ENCODE assay signal across 16 mouse cellular contexts in the genomic region with DNA sequence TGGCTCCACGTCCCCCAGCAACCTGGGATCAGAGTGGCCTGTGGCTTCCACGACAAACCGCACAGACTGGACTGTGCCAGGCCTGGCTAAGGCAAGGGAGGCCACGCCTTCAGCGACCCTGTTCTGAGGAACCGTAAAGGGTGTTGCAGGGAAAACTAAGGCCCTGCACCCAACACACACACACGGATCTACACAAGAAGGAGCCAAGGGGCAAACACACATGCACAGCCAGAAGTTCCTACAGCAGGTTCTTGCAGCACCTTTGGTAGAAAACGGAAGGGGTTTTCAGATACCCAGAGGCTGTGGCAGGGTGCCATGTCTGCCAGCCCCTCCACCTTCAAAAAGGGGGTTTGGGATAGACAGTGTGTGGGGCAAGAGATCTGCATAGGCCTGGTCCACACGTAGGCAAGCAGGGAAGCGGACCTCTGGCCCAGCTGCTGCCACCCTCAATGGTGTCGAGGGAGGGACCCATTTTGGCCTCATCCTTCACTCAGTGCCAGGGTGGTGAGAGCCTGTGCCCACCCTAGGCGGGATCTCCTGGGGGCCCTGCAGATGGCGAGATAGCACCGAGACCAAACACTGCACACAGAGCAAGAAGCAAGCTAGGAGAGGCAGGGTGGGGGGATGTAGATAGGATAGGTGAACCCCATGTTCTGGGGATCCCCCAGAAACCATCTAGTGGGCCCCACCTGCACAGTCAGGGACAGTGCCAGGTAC. TPM values are rescaled to one million over a fixed set of nuclear protein-coding genes. Genes with fewer than 3 reads are reported as not detected.
DNase-seq lines count a peak whose midpoint lies in the region; ATAC-seq and TF ChIP-seq lines count a peak whose summit lies in the region.
"Had no signal": no experiment of that assay in that cellular context is flagged by ENCODE, and none has a peak within 500 bp of the region (broad histone marks: within the 10 kb centered on the region; RNA-seq: fewer than 3 reads in every experiment).

No protein-coding gene starts in this region.

- peaks cover 71% of the 10 kb centered on the region for H3K36me3 ChIP-seq in heart, embryonic 13.5 days
- peaks cover 48% of the 10 kb centered on the region for H3K36me3 ChIP-seq in heart, embryonic 12.5 days
- peaks cover 91% of the 10 kb centered on the region for H3K36me3 ChIP-seq in E14TG2a.4 (ENCODE audit: insufficient read depth, low read length)
- H3K36me3 ChIP-seq in midbrain, embryonic 15.5 days (replicated peaks), result peaks cover 9% of the 10 kb centered on the region; the same call in 1 of the 2 replicates

- no peak for TF ChIP-seq CTCF in E14TG2a.4 (conservative IDR thresholded peaks at IDR 0.05; ENCODE audit: low read length)

- no peaks in the 10 kb centered on the region for H3K9me3 ChIP-seq in heart, embryonic 13.5 days
- H3K9me3 ChIP-seq in heart, embryonic 12.5 days (replicated peaks), result no peaks in the 10 kb centered on the region
- H3K9me3 ChIP-seq in E14TG2a.4 (ENCODE audit: low read length), result no peaks in the 10 kb centered on the region
- no peaks in the 10 kb centered on the region for H3K9me3 ChIP-seq in midbrain, embryonic 15.5 days
- H3K9me3 ChIP-seq: liver, embryonic 15.5 days had no signal

- H3K27me3 ChIP-seq in heart, embryonic 13.5 days (replicated peaks), result no peaks in the 10 kb centered on the region
- H3K27me3 ChIP-seq in heart, embryonic 12.5 days (replicated peaks), result no peaks in the 10 kb centered on the region
- no peaks in the 10 kb centered on the region for H3K27me3 ChIP-seq in E14TG2a.4 (ENCODE audit: insufficient read depth, low read length)
- no peaks in the 10 kb centered on the region for H3K27me3 ChIP-seq in midbrain, embryonic 15.5 days (replicated peaks)
- H3K27me3 ChIP-seq: liver, embryonic 15.5 days had no signal

- peak overlapping the region; percentile 38; the same call in 1 of the 2 replicates for H3K9ac ChIP-seq in heart, embryonic 13.5 days
- no peak overlapping the region for H3K9ac ChIP-seq in heart, embryonic 12.5 days
- 0 out of 2 replicates have a peak overlapping the region, but pooled peaks have one; percentile 4 for H3K9ac ChIP-seq in midbrain, embryonic 15.5 days
- H3K9ac ChIP-seq: liver, embryonic 15.5 days had no signal

- peaks cover 87% of the 10 kb centered on the region for H3K4me1 ChIP-seq in heart, embryonic 13.5 days
- H3K4me1 ChIP-seq in heart, embryonic 12.5 days (replicated peaks), result peaks cover 51% of the 10 kb centered on the region
- H3K4me1 ChIP-seq in E14TG2a.4 (replicated peaks; ENCODE audit: low read depth, low read length), result peaks cover 94% of the 10 kb centered on the region
- H3K4me1 ChIP-seq in midbrain, embryonic 15.5 days, result peaks cover 76% of the 10 kb centered on the region

- intact Hi-C loops in heart, postnatal 10 days (cut with DNase I), result no loop called here

- H3K4me3 ChIP-seq in heart, embryonic 13.5 days, result no peak overlapping the region
- H3K4me3 ChIP-seq in heart, embryonic 12.5 days, result no peak overlapping the region
- H3K4me3 ChIP-seq in E14TG2a.4 (replicated peaks; ENCODE audit: low read length), result peak overlapping the region; percentile 10; the same call in 1 of the 2 replicates
- no peak overlapping the region for H3K4me3 ChIP-seq in midbrain, embryonic 15.5 days
- H3K4me3 ChIP-seq: liver, embryonic 15.5 days; myocyte had no signal

- DNase-seq in cerebellum, postnatal 14 days, result peak; percentile 32 to 42
- no peak for DNase-seq in heart, postnatal 10 days
- DNase-seq in urinary bladder, adult 2 months (ENCODE audit: low spot score), result no peak
- DNase-seq: gastrocnemius, postnatal 36 days; kidney, adult 11 months; thymus, postnatal 36 days had no signal

- ATAC-seq in heart, embryonic 13.5 days (ENCODE audit: extremely low read depth, insufficient number of reproducible peaks, low FRiP score, low TSS enrichment), result no peak
- no peak for ATAC-seq in heart, embryonic 12.5 days (ENCODE audit: insufficient number of reproducible peaks, low FRiP score)
- ATAC-seq in midbrain, embryonic 15.5 days (replicated peaks), result no peak
- ATAC-seq: CD4-positive, CD25-positive, alpha-beta regulatory T cell, adult 4 months had no signal

- H3K4me2 ChIP-seq in heart, embryonic 13.5 days, result no peak overlapping the region
- H3K4me2 ChIP-seq in heart, embryonic 12.5 days, result no peak overlapping the region
- no peak overlapping the region; the same call in 1 of the 2 replicates for H3K4me2 ChIP-seq in midbrain, embryonic 15.5 days
- H3K4me2 ChIP-seq: liver, embryonic 15.5 days had no signal

- no peak overlapping the region for H3K27ac ChIP-seq in heart, embryonic 13.5 days (replicated peaks)
- no peak overlapping the region for H3K27ac ChIP-seq in heart, embryonic 12.5 days (ENCODE audit: poor library complexity, severe bottlenecking)
- no peak overlapping the region for H3K27ac ChIP-seq in midbrain, embryonic 15.5 days
- H3K27ac ChIP-seq: liver, embryonic 15.5 days; macrophage had no signal

- WGBS in heart, embryonic 13.5 days, result 87% methylated on average over 14 of the region's 14 CpGs
- 84% methylated on average over 14 of the region's 14 CpGs for WGBS in heart, embryonic 12.5 days
- 88% methylated on average over 14 of the region's 14 CpGs for WGBS in midbrain, embryonic 15.5 days

RNA-seq across cellular contexts. Expression of gene Npcd, which starts 6.8 kb away (rescaled TPM):
- polyA plus RNA-seq in heart, embryonic 13.5 days (2015; fragmentation: Nextera tagmentation; extraction: Ambion mirVana), result not detected in 2 replicates
- polyA plus RNA-seq in heart, embryonic 12.5 days (2016; fragmentation: Nextera tagmentation; extraction: Ambion mirVana), result 0.21 TPM in 1 of 2 replicates, not detected in the other
- 0.42 and 0.98 TPM in 2 replicates for polyA plus RNA-seq in midbrain, embryonic 15.5 days (2015; fragmentation: Nextera tagmentation; extraction: Ambion mirVana)
- 1 to 10 TPM in 1 of 2 experiments, under 1 TPM in 1; 0.74 to 1.8 TPM for total RNA-seq in heart, postnatal 10 days (2021)
- 0.47 and 0.87 TPM in 2 replicates for polyA plus RNA-seq in urinary bladder, adult 2 months (2012; rRNA removed)
- total RNA-seq: common myeloid progenitor, adult 5-6 weeks had no signal
- polyA plus RNA-seq: CD4-positive, CD25-positive, alpha-beta regulatory T cell, adult 4 months; heart, postnatal 0 days; liver, embryonic 15.5 days; macrophage had no signal

RNA-seq across cellular contexts. Expression of gene Cbx6, which starts 7.3 kb away (rescaled TPM):
- polyA plus RNA-seq in heart, embryonic 13.5 days (2015; fragmentation: Nextera tagmentation; extraction: Ambion mirVana), result 48.6 and 49.5 TPM in 2 replicates
- polyA plus RNA-seq in heart, embryonic 12.5 days (2016; fragmentation: Nextera tagmentation; extraction: Ambion mirVana), result 34.5 and 38.0 TPM in 2 replicates
- 70.6 and 75.7 TPM in 2 replicates for polyA plus RNA-seq in midbrain, embryonic 15.5 days (2015; fragmentation: Nextera tagmentation; extraction: Ambion mirVana)
- 10 to 100 TPM; 40.7 to 48.7 TPM for total RNA-seq in heart, postnatal 10 days (2021)
- polyA plus RNA-seq in urinary bladder, adult 2 months (2012; rRNA removed), result 86.2 and 94.3 TPM in 2 replicates

RNA-seq across cellular contexts. Expression of gene Nptxr, which starts 22.7 kb away (rescaled TPM):
- polyA plus RNA-seq in heart, embryonic 13.5 days (2015; fragmentation: Nextera tagmentation; extraction: Ambion mirVana), result 1.6 and 1.7 TPM in 2 replicates
- polyA plus RNA-seq in heart, embryonic 12.5 days (2016; fragmentation: Nextera tagmentation; extraction: Ambion mirVana), result 2.6 and 2.7 TPM in 2 replicates
- 52.0 and 54.8 TPM in 2 replicates for polyA plus RNA-seq in midbrain, embryonic 15.5 days (2015; fragmentation: Nextera tagmentation; extraction: Ambion mirVana)
- total RNA-seq in heart, postnatal 10 days (2021), result 1 to 10 TPM; 3.8 to 4.1 TPM
- polyA plus RNA-seq in urinary bladder, adult 2 months (2012; rRNA removed), result 1.9 and 4.4 TPM in 2 replicates

RNA-seq across cellular contexts. Expression of gene Dnal4, which starts 49.6 kb away (rescaled TPM):
- polyA plus RNA-seq in heart, embryonic 13.5 days (2015; fragmentation: Nextera tagmentation; extraction: Ambion mirVana), result 35.6 and 37.5 TPM in 2 replicates
- polyA plus RNA-seq in heart, embryonic 12.5 days (2016; fragmentation: Nextera tagmentation; extraction: Ambion mirVana), result 37.1 TPM in 2 replicates
- polyA plus RNA-seq in midbrain, embryonic 15.5 days (2015; fragmentation: Nextera tagmentation; extraction: Ambion mirVana), result 80.6 and 81.1 TPM in 2 replicates
- 10 to 100 TPM; 20.2 to 22.9 TPM for total RNA-seq in heart, postnatal 10 days (2021)
- polyA plus RNA-seq in urinary bladder, adult 2 months (2012; rRNA removed), result 40.5 and 45.8 TPM in 2 replicates

Comparison
In these comparisons a context has a peak if more than half of its experiments do, and no peak if none do; other contexts are left out.
1. DNase-seq: peak in cerebellum, postnatal 14 days (2 of 2); none in heart, postnatal 10 days (0 of 2) and urinary bladder, adult 2 months (single experiment).